Mouse (Mus musculus) megakaryocyte, embryonic 14.5 days (primary cell): ENCODE data around the gene Specc1.

Experiments used
- FLI1 ChIP-seq: IDR thresholded peaks from 2 replicates; pipeline ENCODE4 v1.6.1; 2012; ENCODE audit warnings: low read length, inconsistent platforms, mixed read lengths
- GATA1 ChIP-seq: IDR thresholded peaks from 3 replicates; pipeline ENCODE4 v1.6.1; 2012; ENCODE audit warnings: mixed read lengths, low read length, inconsistent platforms, borderline replicate concordance

GRCm38 (mm10) chr11:62270851-62271250, 314.3 kb downstream of the Specc1 start:
- TF ChIP-seq GATA1 (no peak), FLI1 (no peak)
